Mouse (Mus musculus) left cerebral cortex, adult 9 months (tissue): ENCODE results near the gene Bean1.
"Not testable (repeated sequence)": the region's sequence is repeated elsewhere in the genome, so short reads cannot be mapped to it uniquely, and the experiment has no call there.

ENCODE experiments used
- DNase-seq, 2 experiments: peaks; one replicate each; pipeline ENCODE4 v3.0.0; 2022; ENCODE audit warnings: low spot score in 2 of 2

Gene Bean1

DNA sequence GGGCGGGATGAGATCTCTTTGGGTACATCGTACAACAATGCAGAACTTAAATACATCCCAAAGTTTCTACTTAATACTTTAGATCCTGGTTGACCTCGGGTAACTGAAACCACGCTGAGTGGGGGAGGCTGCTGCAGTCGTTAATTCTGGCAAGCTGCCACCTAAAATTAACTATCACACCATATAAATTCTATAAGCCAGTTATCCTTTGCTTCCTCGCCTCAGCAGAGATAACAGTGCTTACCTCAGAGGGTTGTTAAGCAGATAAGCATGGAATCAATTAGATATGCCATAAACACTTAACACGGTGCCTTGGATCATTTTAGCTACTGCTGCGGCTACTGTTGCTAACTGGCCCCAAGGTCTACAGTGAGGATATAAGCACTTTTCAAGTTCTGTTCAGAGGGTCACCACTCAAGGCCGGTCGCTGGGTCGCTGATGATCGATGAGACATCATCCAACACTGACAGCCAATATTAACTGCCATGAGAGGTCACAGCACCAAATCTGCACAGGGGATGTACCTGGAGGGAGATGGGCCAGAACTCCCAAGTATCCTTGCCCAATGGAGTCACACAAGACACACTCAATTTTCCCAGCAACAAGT is 71.9 kb downstream of the Bean1 start:
- no peak for DNase-seq

- no peak for DNase-seq
Observed at GRCm38 (mm10) chr8:104246621-104247020, 76.4 kb downstream of the Bean1 start.

GRCm38 (mm10) chr8:104247054-104247907 is 77.0 kb downstream of the Bean1 start:
- DNase-seq, result no peak

DNA sequence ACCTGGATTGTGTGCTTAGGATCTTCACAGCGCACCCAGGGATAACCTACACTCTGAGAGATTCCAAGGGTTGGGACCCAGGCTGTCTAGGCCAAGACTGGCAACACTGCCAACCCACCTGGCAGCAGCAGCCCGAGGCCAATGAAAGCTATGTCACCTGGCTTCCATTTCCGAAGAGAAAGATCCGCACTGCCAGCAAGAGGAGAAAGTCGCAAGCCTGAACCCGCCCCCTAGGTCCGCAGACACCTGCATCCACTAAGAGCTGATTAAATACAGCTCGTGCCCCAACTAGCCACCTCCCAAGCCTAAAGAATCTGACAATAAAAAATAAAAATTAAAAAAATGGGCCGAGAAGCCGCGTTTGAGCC is 77.7 kb downstream of the Bean1 start:
- DNase-seq, result no peak

- peak; percentile 32 to 70 for DNase-seq
Observed at GRCm38 (mm10) chr8:104248276-104248675, 78.0 kb downstream of the Bean1 start, which contains the start of gene Tk2. Gene Tk2, minus strand, starts transcription at chr8:104248558.

DNA sequence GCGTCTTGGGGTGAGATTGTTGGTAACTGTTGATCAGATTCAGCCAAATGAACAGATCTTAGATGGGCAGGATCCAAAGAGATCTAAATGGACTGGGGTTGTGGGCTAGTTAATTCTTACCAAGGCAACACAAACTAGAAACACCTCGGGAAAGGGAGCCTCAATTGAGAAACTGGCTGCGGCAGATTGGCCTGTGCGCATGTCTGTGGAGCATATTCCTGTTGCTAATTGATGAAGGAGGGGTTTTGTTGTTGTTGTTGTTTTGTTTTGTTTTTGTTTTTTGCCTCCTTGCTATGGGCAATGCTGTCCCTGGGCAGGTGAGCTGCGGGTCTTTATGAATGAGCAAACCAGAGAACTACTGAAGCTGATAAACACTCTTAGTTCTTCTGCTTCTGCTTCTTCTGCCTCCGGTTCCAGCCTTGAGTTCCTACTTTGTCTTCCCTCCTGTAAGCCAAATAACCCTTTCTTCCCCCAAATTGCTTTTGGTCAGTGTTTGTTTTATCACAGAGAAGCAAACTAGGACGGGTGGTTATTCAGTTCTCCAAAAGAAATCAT is 79.3 kb downstream of the Bean1 start:
- DNase-seq, result no peak

GRCm38 (mm10) chr8:104250439-104251367 is 80.5 kb downstream of the Bean1 start, which contains the start of gene Cklf:
Gene Cklf, plus strand, starts transcription at chr8:104250861.
- peak; percentile 43 to 74 for DNase-seq

DNA sequence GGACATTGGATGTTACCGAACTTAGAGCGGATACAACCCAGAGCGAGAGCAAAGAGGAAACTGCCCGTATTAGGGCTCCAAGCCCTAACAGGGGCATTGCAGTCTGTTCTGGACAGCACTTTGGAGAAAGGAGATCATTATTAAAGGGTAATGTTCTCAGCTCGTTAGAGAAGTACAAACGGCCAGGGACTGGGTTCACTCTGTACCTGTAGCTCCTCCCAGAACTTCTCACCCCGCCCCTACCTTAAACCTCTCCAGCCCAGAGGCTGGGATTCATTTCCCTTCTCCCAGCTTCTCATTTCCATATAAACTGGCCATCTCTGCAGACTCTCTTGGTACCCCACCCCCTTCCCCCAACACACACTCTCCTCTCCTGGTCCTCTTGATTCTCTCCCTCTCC is 81.2 kb downstream of the Bean1 start:
- DNase-seq, result no peak

- DNase-seq, result peak in 1 of 2 experiments; percentile 3
Observed at GRCm38 (mm10) chr8:104253016-104253415, 82.8 kb downstream of the Bean1 start.

- not testable (repeated sequence) for DNase-seq
Observed at GRCm38 (mm10) chr8:104261802-104262201, 91.6 kb downstream of the Bean1 start.

DNA sequence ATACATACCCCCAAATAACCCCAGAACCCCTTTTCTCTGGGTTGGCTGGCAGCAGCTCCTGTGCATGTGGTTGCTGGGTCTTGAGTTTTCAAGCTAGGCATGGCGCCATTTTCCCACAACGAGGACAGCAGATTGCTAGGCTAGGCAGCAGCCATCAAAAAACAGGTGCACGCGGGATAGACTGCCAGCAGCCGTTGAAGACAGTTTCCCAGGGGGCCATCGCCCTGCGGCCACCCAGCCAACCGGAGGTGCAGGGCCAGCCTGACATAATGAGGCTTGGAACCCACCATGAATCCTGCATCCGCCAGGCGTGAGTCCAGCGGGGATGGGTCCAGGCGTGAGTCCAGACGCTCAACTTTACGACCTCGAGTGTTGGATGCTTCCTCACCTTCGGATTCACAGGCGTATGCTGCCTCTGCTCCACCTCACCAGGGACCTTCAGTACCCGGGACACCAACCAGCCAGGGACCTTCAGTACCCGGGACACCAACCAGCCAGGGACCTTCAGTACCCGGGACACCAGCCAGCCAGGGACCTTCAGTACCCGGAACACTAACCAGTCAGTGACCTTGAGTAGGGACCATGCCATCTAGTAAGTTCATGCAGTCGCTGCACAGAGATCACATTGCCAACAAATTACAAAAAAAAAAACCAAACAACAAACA is 94.2 kb downstream of the Bean1 start:
- DNase-seq, result not testable (repeated sequence)

DNA sequence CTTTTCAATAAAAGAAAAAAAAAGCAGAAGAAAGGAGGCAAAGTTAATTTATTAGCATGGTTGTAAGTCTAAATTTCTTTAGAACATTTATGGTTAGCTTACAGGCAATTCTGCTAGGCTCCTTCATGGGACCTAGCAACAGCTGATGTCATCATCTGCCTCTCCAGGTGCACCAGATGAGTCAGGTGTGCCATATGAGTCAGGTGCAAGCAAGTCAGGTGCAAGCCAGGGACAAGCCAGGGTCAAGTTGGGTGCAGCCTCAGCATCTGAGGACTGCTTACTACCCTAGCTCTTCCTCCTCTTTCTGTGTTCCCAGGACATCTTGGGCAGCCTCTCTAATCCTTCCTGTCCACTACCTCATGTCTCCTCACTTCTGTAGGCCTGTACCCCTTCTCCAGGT is 98.1 kb downstream of the Bean1 start:
- no peak for DNase-seq
